Comparison of ENCODE assay signal across 7 mouse cellular contexts in genomic region chr4:13658843-13659511, GRCm38 (mm10).
A peak's percentile ranks its signal among the peaks of the same experiment; 100 is the strongest.
DNase-seq lines count a peak whose midpoint lies in the region; TF ChIP-seq lines count a peak whose summit lies in the region.

No protein-coding gene starts in this region.

- TF ChIP-seq POLR2A in brain, embryonic 14.5 days (IDR thresholded peaks at IDR 0.05; ENCODE audit: borderline replicate concordance, extremely low read depth, insufficient read depth, insufficient read length, poor library complexity, severe bottlenecking), result no peak

- DNase-seq in left cerebral cortex, postnatal 14 days (ENCODE audit: low spot score in 2 of 2), result peak; percentile 5 to 6
- no peak for DNase-seq in left cerebral cortex, adult 11 months (ENCODE audit: low spot score)
- DNase-seq in brain, embryonic 14.5 days (ENCODE audit: low read depth), result peak; percentile 96
- peak; percentile 3 for DNase-seq in embryo, embryonic 10.5 days (ENCODE audit: low spot score)
- DNase-seq in layer of hippocampus, adult 9-10 months (ENCODE audit: low spot score), result peak; percentile 36
- DNase-seq in telencephalon, adult 2 months (ENCODE audit: low read depth, low spot score), result peak; percentile 11
- no peak for DNase-seq in thymus, postnatal 10 days (ENCODE audit: low spot score in 2 of 2)

- TF ChIP-seq CTCF in brain, embryonic 14.5 days (IDR thresholded peaks at IDR 0.05; ENCODE audit: borderline replicate concordance, extremely low read depth, insufficient read depth, insufficient read length), result no peak

- intact Hi-C loops in left cerebral cortex, postnatal 14 days (cut with DNase I), result no loop called here

Comparison
In these comparisons a context has a peak if more than half of its experiments do, and no peak if none do; other contexts are left out.
1. DNase-seq: peak in left cerebral cortex, postnatal 14 days (2 of 2), brain, embryonic 14.5 days (single experiment), embryo, embryonic 10.5 days (single experiment), layer of hippocampus, adult 9-10 months (single experiment) and telencephalon, adult 2 months (single experiment); none in left cerebral cortex, adult 11 months (single experiment) and thymus, postnatal 10 days (0 of 2).